Mouse (Mus musculus) cerebellum, adult 2 months (tissue): Measurements from ENCODE around the gene Bmf. TPM values are rescaled to one million over a fixed set of nuclear protein-coding genes. Genes with fewer than 3 reads are reported as not detected.

Experiments
- DNase-seq, 2 experiments: peaks; one replicate each; pipeline ENCODE4 v3.0.0; 2021
- H3K27ac ChIP-seq: fragments of 200-500 bp; 2 replicates; pipeline ENCODE4 v1.5.1; 2012; ENCODE audit warnings: low read length, control low read depth, inconsistent platforms; ENCODE audit not compliant: insufficient read depth
- H3K27me3 ChIP-seq: fragments of 200-500 bp; 2 replicates; pipeline ENCODE4 v1.6.1; 2012; ENCODE audit warnings: inconsistent platforms, mild to moderate bottlenecking, low read length, moderate library complexity; ENCODE audit not compliant: control insufficient read depth, insufficient read depth
- H3K4me1 ChIP-seq: fragments of 200-500 bp; 2 replicates; pipeline ENCODE4 v1.6.1; 2011; ENCODE audit warnings: low read length; ENCODE audit not compliant: control insufficient read depth, insufficient read depth
- H3K4me3 ChIP-seq: fragments of 200-500 bp; replicated peaks from 2 replicates; pipeline ENCODE3; 2011; ENCODE audit warnings: mild to moderate bottlenecking, low read depth, low read length, control low read depth; ENCODE audit not compliant: insufficient read depth
- CTCF ChIP-seq: fragments of 200-500 bp; IDR thresholded peaks from 2 replicates; pipeline ENCODE4 v1.5.1; 2011; ENCODE audit warnings: low read depth, mild to moderate bottlenecking, control low read depth, low read length, moderate library complexity, borderline replicate concordance; ENCODE audit not compliant: insufficient read depth
- POLR2A ChIP-seq: fragments of 200-500 bp; IDR thresholded peaks from 2 replicates; pipeline ENCODE4 v1.6.1; 2011; ENCODE audit warnings: low read length, control low read depth, borderline replicate concordance; ENCODE audit not compliant: insufficient read depth
- WGBS: fragments of 180-500 bp; shearing (Covaris S2); methylation state at CpG from one replicate; pipeline ENCODE4 v1.1.7; 2018; 5-methylcytosine and 5-hydroxymethylcytosine counted together
- polyA plus RNA-seq: library from polyadenylated mRNA; depleted of rRNA; stranded (reverse); fragments of >200 nt; gene quantifications from 2 replicates; pipeline ENCODE4 v1.2.3, GENCODE M21; 2012

Gene Bmf
- polyA plus RNA-seq, 1 experiment: 8.6 TPM

DNA sequence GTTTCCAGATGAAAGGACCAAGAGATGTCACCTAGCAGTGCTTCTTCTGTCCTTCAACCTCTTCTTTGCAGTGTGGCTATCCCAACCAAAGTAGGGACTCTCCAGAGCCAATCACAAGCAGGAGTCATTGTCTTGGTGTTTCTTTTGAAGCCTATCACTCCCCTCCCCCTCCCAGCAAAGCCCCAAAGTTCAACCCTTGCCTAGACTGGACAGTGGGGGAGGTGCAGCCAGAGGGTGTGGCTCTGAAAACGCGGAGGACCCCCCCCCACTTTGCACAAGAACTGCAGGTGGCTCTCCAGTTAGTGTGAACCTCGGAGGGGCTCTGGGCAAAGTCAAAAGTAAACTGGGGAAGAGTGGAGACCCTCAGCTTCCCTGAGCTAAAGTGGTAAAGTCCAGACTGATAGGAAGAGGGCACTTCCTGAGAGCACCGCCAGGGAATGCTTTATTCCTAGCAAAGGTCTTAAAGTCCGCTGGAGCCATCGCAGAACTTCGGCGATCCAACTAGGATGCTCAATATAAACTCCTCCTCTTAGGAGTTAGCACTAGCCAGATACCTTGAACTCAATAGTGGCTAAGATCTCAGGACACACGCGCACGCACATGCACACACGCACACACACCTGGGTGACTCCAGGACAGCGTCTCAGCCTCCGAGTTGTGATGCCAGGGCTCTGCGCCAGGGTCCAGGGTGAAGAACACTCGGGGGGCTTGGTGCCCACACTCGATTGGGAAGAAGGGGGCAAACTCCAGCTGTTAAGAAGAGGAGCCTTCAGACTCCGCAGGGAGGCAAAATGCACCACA lies 866 bp downstream of the Bmf start:
- Histone ChIP-seq H3K4me1 (peaks cover 41% of the 10 kb centered on the region), H3K4me3 (peak overlapping the region; percentile 72), H3K27ac (no peak overlapping the region), H3K27me3 (no peaks in the 10 kb centered on the region)
- DNase-seq: peak in 1 of 2 experiments; percentile 53
- no peak for TF ChIP-seq POLR2A
- 0 out of 2 replicates have a peak, but pooled peaks have one; percentile 14 for TF ChIP-seq CTCF
- WGBS: 1% methylated on average over 18 of the region's 18 CpGs

DNA sequence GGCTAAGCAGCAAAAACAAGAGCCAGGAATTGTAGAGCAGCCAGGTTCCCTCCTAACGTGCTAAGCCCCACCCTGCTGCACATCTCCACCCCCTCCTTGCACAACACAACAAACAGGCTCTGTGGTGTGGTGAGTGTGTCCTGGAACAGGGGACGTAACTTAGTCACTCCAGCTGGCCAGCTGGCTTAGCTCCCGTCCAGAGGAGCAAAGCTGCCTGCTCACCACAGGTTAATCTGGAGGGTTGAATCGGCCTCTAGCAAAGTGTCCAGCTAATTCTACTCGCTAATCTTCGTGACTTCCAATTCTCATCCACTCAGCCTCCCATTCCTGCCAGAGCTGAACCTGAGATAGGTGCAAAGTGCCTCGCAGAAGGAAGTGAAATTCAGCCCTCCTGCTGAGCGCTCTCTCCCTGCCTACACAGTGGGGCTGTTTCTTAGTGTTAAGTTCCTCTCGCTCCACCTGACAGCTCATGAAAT lies 1.9 kb downstream of the Bmf start:
- Histone ChIP-seq H3K27ac (peak overlapping the region; percentile 4; the same call in 1 of the 2 replicates), H3K4me1 (peaks cover 51% of the 10 kb centered on the region), H3K27me3 (no peaks in the 10 kb centered on the region), H3K4me3 (peak overlapping the region; percentile 36)
- TF ChIP-seq CTCF (no peak), POLR2A (no peak)
- 19% methylated on average over 9 of the region's 9 CpGs for WGBS
- peak; percentile 38 to 42 for DNase-seq

DNA sequence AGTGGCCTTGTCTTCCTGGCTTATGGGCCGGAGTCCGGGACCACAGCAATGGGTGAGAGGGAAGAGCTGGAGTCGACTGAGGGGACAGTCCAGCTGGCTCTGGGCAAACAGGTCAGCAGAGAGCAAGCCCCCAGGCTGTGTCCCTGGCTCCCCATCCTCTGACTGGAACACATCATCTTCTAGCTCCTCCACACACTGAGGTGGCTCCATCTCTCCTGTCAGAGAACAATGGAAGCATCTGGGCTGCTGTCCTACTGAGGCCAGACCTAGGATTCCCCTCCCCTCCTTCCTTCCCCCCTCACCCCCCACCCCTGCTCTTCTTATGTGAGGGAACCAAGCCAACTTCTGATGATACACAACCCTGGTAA lies 2.7 kb downstream of the Bmf start:
- WGBS: 66% methylated on average over 3 of the region's 3 CpGs
- H3K4me1 ChIP-seq: peaks cover 56% of the 10 kb centered on the region

DNA sequence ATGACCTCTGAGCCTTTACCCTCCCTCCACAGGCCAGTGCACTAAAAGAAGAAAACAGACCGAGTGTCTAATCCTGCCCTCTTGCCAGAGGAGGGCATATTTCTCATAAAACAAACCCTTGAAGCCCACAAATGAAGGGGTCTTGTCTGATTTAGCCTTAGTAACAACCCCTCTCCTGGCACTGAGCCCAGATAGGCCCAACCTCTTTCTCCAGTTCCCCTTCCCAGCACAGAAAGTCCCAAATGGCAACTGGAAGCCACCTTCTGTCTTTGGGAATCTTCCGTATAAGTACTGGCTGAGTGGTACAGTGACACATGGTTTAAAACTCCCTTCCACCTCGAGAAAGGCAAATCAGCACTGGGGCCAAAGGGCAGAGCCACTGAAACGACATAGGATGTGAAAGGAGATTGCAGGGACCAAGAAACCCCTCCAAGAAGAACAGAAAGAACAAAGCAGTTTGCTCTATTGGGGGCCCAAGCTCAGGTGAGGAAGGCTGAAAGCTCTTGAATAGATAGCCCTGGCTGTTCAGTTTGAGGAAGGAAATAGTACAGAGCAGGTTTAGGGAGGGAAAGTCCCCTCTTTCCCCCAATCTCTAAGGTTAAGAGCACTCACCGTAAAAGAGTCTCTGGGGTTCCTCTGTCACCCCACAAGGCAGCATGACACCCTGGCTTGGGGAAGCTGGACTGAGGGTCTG lies 3.2 kb downstream of the Bmf start:
- no peak for TF ChIP-seq CTCF
- no peak for TF ChIP-seq POLR2A
- no peaks in the 10 kb centered on the region for H3K27me3 ChIP-seq
- peak overlapping the region; percentile 80 for H3K27ac ChIP-seq
- H3K4me1 ChIP-seq: peaks cover 61% of the 10 kb centered on the region
- 37% methylated on average over 5 of the region's 5 CpGs for WGBS
- H3K4me3 ChIP-seq: no peak overlapping the region
- DNase-seq: no peak

More for the DNA sequence above, 2.7 kb downstream of the Bmf start:
- Histone ChIP-seq H3K4me3 (no peak overlapping the region), H3K27me3 (no peaks in the 10 kb centered on the region), H3K27ac (peak overlapping the region; percentile 80)
- TF ChIP-seq POLR2A (no peak), CTCF (no peak)
- DNase-seq: peak in 1 of 2 experiments; percentile 35

DNA sequence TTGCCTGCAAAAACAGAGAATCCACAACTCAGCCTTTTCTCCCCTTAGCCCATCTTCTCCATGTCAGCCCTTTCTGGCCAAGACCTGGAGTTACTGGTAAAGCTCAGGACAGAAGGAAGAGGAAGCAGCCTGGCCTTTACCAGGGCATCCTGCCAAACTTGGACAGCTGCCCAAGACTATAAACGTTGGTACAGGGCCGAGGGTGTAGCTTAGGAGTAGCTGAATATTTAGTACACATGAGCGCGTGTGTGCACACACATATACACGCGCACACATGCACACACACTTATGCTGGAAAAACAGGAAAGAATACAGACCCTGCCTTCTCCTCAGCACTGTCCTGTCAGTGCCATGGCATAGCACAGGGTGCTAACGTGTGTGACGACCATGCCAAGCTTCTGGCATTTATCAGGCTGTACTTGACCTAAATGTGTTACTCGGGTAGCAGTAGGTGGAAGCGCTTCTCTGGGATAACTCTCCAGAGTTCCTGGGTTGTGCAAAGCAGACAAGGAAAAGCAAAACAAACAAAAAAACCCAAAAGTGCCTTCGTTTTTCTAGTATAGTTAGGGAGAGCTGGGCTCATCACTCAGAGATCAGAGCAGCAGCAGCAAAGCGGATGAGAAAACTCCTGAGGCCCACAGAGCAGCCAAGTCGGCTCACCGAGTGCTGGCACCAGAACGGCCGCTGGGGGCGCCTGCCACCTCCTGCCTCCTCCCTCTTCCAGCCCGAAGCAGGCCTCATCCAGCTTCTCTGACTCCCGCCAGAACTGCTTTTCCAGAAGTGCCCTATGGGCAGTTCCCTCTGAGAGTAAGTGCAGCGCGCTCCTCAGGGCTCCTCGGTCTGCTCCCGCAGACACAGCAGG lies 4.0 kb downstream of the Bmf start:
- Histone ChIP-seq H3K27me3 (no peaks in the 10 kb centered on the region), H3K27ac (peak overlapping the region; percentile 80), H3K4me3 (peak overlapping the region; percentile 7), H3K4me1 (peaks cover 68% of the 10 kb centered on the region)
- DNase-seq: peak; percentile 93 to 96
- TF ChIP-seq POLR2A (no peak), CTCF (peak; percentile 77)
- 6% methylated on average over 23 of the region's 23 CpGs for WGBS

DNA sequence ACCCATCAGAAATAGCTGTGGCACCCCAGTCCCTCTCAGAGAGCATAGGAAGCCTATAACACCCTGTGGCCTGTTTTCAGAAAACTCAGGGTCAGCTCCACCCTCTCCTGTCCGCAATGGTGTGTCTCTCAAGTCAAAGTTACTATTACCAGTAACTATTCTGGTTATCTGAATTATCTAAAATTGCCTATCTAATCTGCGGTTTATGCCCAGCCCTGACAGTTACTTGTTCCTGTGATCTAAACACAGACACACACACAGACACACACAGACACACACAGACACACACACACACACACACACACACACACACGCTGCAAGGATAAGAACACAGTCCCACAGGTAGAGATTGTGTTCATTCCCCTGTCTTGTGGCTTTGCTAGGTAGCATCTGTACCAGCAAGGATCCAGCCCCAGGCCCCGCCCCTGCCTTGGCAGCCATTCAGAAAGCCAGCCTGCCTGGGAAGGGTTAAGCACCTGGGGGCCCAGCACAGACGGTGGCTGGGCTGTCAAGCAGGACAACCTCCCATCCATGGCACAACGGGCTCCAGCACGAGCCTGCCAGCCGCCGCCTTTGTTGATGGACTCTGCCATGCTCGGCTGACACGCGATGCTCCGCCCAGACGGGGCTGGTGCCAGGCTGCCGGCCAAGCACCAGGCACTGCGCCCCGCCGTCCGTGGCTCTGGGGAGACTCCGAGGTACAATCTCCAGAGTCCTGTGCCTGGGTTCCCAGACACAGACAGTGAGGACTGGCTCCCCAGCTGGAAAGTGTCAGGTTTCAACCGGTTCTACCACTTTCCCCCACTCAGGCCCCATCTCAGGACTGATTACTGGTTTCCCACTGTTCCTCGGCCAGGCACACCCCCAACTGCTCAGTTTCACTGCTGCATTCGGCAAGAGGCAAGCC lies 5.3 kb downstream of the Bmf start:
- Histone ChIP-seq H3K4me1 (peaks cover 75% of the 10 kb centered on the region), H3K27me3 (no peaks in the 10 kb centered on the region), H3K4me3 (peak overlapping the region; percentile 43), H3K27ac (peak overlapping the region; percentile 80)
- 6% methylated on average over 23 of the region's 23 CpGs for WGBS
- peak; percentile 88 to 89 for DNase-seq
- TF ChIP-seq CTCF: no peak
- TF ChIP-seq POLR2A: peak; percentile 45; the same call in 1 of the 2 replicates
